In the genomic region with DNA sequence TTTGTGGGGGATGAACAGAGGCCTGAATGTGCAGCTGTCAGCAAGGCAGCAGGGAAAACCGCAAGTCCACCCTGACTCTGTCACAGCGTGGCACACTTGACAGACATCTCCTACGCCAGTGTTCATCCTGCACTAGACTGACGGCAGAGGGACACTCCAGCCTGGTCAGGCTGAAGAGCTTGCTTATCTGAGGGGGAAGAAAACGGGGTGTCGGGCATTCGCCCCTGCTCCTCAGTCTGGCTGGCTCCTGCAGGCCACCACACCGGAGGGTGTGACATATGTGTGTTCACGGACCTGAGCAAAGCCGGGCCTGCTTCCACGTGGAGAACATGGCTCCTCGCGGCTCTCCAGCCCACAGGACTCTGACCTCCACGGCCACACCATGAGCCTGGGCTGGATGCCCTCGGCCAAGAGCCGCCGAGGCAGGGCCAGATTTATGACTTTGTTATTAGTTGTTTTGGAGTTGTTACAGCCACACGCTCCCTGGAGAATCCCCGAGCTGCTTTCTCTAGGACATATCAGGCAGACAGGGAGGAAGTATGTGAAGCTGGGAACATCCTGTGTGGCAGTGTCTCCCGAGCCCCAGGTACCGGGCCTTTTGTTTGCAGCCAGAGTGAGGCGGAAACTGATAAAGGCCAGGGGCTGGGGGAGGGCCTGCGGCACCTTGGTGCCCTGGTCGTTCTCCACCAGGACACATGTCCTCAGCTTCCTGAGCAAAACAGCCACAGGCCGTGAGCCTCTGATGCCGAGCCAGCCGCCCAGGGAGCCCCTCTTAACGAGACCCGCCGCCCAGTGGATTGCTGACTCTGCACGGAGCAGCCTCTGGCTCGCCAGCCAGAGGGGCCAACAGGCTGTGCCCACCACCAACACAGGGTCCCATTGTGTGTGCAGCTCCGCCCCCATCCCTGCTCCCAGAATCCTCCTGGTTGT, we compare ENCODE assay signal across 8 mouse cellular contexts.
DNase-seq lines count a peak whose midpoint lies in the region; ATAC-seq and TF ChIP-seq lines count a peak whose summit lies in the region.

No protein-coding gene starts in this region.

- no peak for DNase-seq in lung, adult 2 months
- peak; percentile 50 to 52 for DNase-seq in heart, adult 2 months
- DNase-seq in frontal cortex, postnatal 36 days (ENCODE audit: low spot score in 2 of 2), result no peak
- DNase-seq in yolk sac, embryonic 10.5 days (ENCODE audit: low spot score), result no peak
- DNase-seq in thymus, adult 2 months, result no peak

- H3K79me2 ChIP-seq in heart, adult 2 months (replicated peaks; ENCODE audit: control insufficient read depth, insufficient read depth, low read length), result no peaks in the 10 kb centered on the region

- peak; percentile 75; the same call in 1 of the 2 replicates for TF ChIP-seq EP300 in heart, adult 2 months (IDR thresholded peaks at IDR 0.05; ENCODE audit: insufficient read depth, low read depth, low read length)

- WGBS in lung, embryonic 15.5 days, result 29% methylated on average over 33 of the region's 33 CpGs
- 25% methylated on average over 33 of the region's 33 CpGs for WGBS in lung, adult 2 months
- 35% methylated on average over 33 of the region's 33 CpGs for WGBS in heart, adult 2 months
- 39% methylated on average over 33 of the region's 33 CpGs for WGBS in intestine, postnatal 0 days
- WGBS in midbrain, embryonic 16.5 days, result 68% methylated on average over 33 of the region's 33 CpGs
- 27% methylated on average over 33 of the region's 33 CpGs for WGBS in thymus, adult 2 months

- H3K27ac ChIP-seq in lung, embryonic 15.5 days, result peak overlapping the region; percentile 86
- H3K27ac ChIP-seq in heart, adult 2 months, result peak overlapping the region; percentile 2; the same call in 1 of the 2 replicates
- H3K27ac ChIP-seq in intestine, postnatal 0 days (ENCODE audit: low read depth, low read length), result no peak overlapping the region
- H3K27ac ChIP-seq in midbrain, embryonic 16.5 days (ENCODE audit: low read length), result peak overlapping the region; percentile 42
- H3K27ac ChIP-seq in thymus, adult 2 months (ENCODE audit: control insufficient read depth, insufficient read depth, low read length), result no peak overlapping the region

- ATAC-seq in lung, embryonic 15.5 days (ENCODE audit: borderline replicate concordance, extremely low read depth, low FRiP score, low TSS enrichment), result peak; percentile 53
- ATAC-seq in intestine, postnatal 0 days, result peak; percentile 35; the same call in 1 of the 2 replicates
- no peak for ATAC-seq in midbrain, embryonic 16.5 days

- intact Hi-C loops in heart, adult 2 months (cut with DNase I), result loop anchor here (2.0 kb wide), 2 partner anchors 48 to 72 kb away; no protein-coding TSS in a partner anchor

- no peak for TF ChIP-seq CTCF in lung, adult 2 months (IDR thresholded peaks at IDR 0.05; ENCODE audit: insufficient read depth, low read length)
- TF ChIP-seq CTCF in heart, adult 2 months (IDR thresholded peaks at IDR 0.05), result no peak
- TF ChIP-seq CTCF in intestine, postnatal 0 days (IDR thresholded peaks at IDR 0.05; ENCODE audit: low read depth), result no peak
- no peak for TF ChIP-seq CTCF in thymus, adult 2 months (IDR thresholded peaks at IDR 0.05; ENCODE audit: borderline replicate concordance, control insufficient read depth, extremely low read depth, insufficient read depth, low read length, poor library complexity)

- no peaks in the 10 kb centered on the region for H3K36me3 ChIP-seq in lung, embryonic 15.5 days
- H3K36me3 ChIP-seq in heart, adult 2 months (ENCODE audit: control insufficient read depth, insufficient read depth, low read length), result no peaks in the 10 kb centered on the region
- no peaks in the 10 kb centered on the region for H3K36me3 ChIP-seq in intestine, postnatal 0 days (ENCODE audit: control insufficient read depth, insufficient read depth)
- no peaks in the 10 kb centered on the region for H3K36me3 ChIP-seq in midbrain, embryonic 16.5 days (ENCODE audit: control insufficient read depth, insufficient read depth, low read length)
- no peaks in the 10 kb centered on the region for H3K36me3 ChIP-seq in thymus, adult 2 months (ENCODE audit: control insufficient read depth, insufficient read depth, low read length)

- H3K4me1 ChIP-seq in lung, embryonic 15.5 days, result peaks cover 26% of the 10 kb centered on the region
- peaks cover 5% of the 10 kb centered on the region for H3K4me1 ChIP-seq in lung, adult 2 months (ENCODE audit: control insufficient read depth, insufficient read depth, low read length)
- H3K4me1 ChIP-seq in heart, adult 2 months (ENCODE audit: control insufficient read depth, insufficient read depth, low read length), result peaks cover 17% of the 10 kb centered on the region
- H3K4me1 ChIP-seq in intestine, postnatal 0 days (replicated peaks; ENCODE audit: control insufficient read depth, insufficient read depth, low read length), result no peaks in the 10 kb centered on the region
- H3K4me1 ChIP-seq in midbrain, embryonic 16.5 days (ENCODE audit: control insufficient read depth, insufficient read depth, low read length), result peaks cover 4% of the 10 kb centered on the region; the same call in 1 of the 2 replicates
- H3K4me1 ChIP-seq in thymus, adult 2 months (replicated peaks; ENCODE audit: control insufficient read depth, insufficient read depth, low read length), result no peaks in the 10 kb centered on the region

- no peak overlapping the region for H3K4me3 ChIP-seq in lung, embryonic 15.5 days
- H3K4me3 ChIP-seq in lung, adult 2 months (replicated peaks; ENCODE audit: extremely low read depth, low read depth, low read length), result no peak overlapping the region
- H3K4me3 ChIP-seq in heart, adult 2 months, result no peak overlapping the region
- H3K4me3 ChIP-seq in intestine, postnatal 0 days (ENCODE audit: low read depth, low read length), result no peak overlapping the region
- no peak overlapping the region for H3K4me3 ChIP-seq in midbrain, embryonic 16.5 days (ENCODE audit: low read depth, low read length)
- H3K4me3 ChIP-seq in thymus, adult 2 months (ENCODE audit: control insufficient read depth, insufficient read depth, low read length), result no peak overlapping the region

- TF ChIP-seq POLR2A in lung, adult 2 months (IDR thresholded peaks at IDR 0.05; ENCODE audit: borderline replicate concordance, extremely low read depth, low read depth, low read length), result no peak
- no peak for TF ChIP-seq POLR2A in heart, adult 2 months (IDR thresholded peaks at IDR 0.05; ENCODE audit: insufficient read depth, low read depth, low read length)
- TF ChIP-seq POLR2A in thymus, adult 2 months (IDR thresholded peaks at IDR 0.05; ENCODE audit: control insufficient read depth, extremely low read depth, insufficient read depth, low read length, poor library complexity), result no peak

- no peak overlapping the region for H3K4me2 ChIP-seq in lung, embryonic 15.5 days
- H3K4me2 ChIP-seq in intestine, postnatal 0 days (replicated peaks; ENCODE audit: low read depth), result no peak overlapping the region
- no peak overlapping the region for H3K4me2 ChIP-seq in midbrain, embryonic 16.5 days (ENCODE audit: low read length)

- no peaks in the 10 kb centered on the region for H3K9me3 ChIP-seq in lung, embryonic 15.5 days
- no peaks in the 10 kb centered on the region for H3K9me3 ChIP-seq in intestine, postnatal 0 days (ENCODE audit: control insufficient read depth)
- 0 out of 2 replicates have a peak, but pooled peaks cover 4% of the 10 kb centered on the region for H3K9me3 ChIP-seq in midbrain, embryonic 16.5 days (replicated peaks; ENCODE audit: control insufficient read depth, low read length, poor library complexity, severe bottlenecking)

- peak overlapping the region; percentile 3; the same call in 1 of the 2 replicates for H3K9ac ChIP-seq in lung, embryonic 15.5 days
- 0 out of 2 replicates have a peak overlapping the region, but pooled peaks have one; percentile 2 for H3K9ac ChIP-seq in heart, adult 2 months (ENCODE audit: low read depth, low read length)
- H3K9ac ChIP-seq in intestine, postnatal 0 days (ENCODE audit: low read depth, low read length), result no peak overlapping the region
- peak overlapping the region; percentile 34; the same call in 1 of the 2 replicates for H3K9ac ChIP-seq in midbrain, embryonic 16.5 days (ENCODE audit: low read depth, low read length)

- no peaks in the 10 kb centered on the region; the same call in 1 of the 2 replicates for H3K27me3 ChIP-seq in lung, embryonic 15.5 days
- no peaks in the 10 kb centered on the region for H3K27me3 ChIP-seq in heart, adult 2 months (ENCODE audit: control insufficient read depth, insufficient read depth, low read length)
- no peaks in the 10 kb centered on the region for H3K27me3 ChIP-seq in intestine, postnatal 0 days (replicated peaks; ENCODE audit: control insufficient read depth, insufficient read depth, low read length)
- no peaks in the 10 kb centered on the region for H3K27me3 ChIP-seq in midbrain, embryonic 16.5 days (ENCODE audit: control insufficient read depth, insufficient read depth, low read depth, low read length)
- H3K27me3 ChIP-seq in thymus, adult 2 months (ENCODE audit: control insufficient read depth, insufficient read depth, low read length), result no peaks in the 10 kb centered on the region; the same call in 1 of the 2 replicates

Comparison
In these comparisons a context has a peak if more than half of its experiments do, and no peak if none do; other contexts are left out.
1. H3K27ac ChIP-seq: peak in lung, embryonic 15.5 days (single experiment), heart, adult 2 months (single experiment) and midbrain, embryonic 16.5 days (single experiment); none in intestine, postnatal 0 days (single experiment) and thymus, adult 2 months (single experiment).
2. DNase-seq: peak in heart, adult 2 months (2 of 2); none in lung, adult 2 months (single experiment), frontal cortex, postnatal 36 days (0 of 2), yolk sac, embryonic 10.5 days (single experiment) and thymus, adult 2 months (single experiment).